Mouse (Mus musculus) heart, embryonic 14.5 days (tissue): ENCODE results near the gene Kbtbd2. TPM values are rescaled to one million over a fixed set of nuclear protein-coding genes. Genes with fewer than 3 reads are reported as not detected.

Experiments used
- ATAC-seq: fragments of 200-750 bp; cut with Nextera tagmentation; 2 replicates; pipeline ENCODE4 v1.8.0; 2017; ENCODE audit warnings: low read depth, moderate TSS enrichment; ENCODE audit not compliant: insufficient number of reproducible peaks, insufficient read depth, low FRiP score
- H3K27ac ChIP-seq, 2 experiments: fragments of 200-500 bp in 1 of 2; fragments of 300-500 bp in 1 of 2; sonication (generic) in 1 of 2; replicated peaks in 1 of 2; 2 replicates each; pipeline ENCODE4 v1.5.1; 2012 to 2014; ENCODE audit warnings: low read depth in 2 of 2, low read length in 2 of 2, control low read depth in 1 of 2, mild to moderate bottlenecking in 1 of 2, mixed read lengths in 1 of 2; ENCODE audit not compliant: control insufficient read depth in 1 of 2, insufficient read depth in 1 of 2
- H3K27me3 ChIP-seq: fragments of 300-500 bp; sonication (generic); 2 replicates; pipeline ENCODE4 v1.6.1; 2014; ENCODE audit warnings: mild to moderate bottlenecking, low read length, control low read depth; ENCODE audit not compliant: control insufficient read depth, insufficient read depth
- H3K36me3 ChIP-seq: fragments of 300-500 bp; sonication (generic); 2 replicates; pipeline ENCODE4 v1.6.1; 2014; ENCODE audit warnings: mild to moderate bottlenecking, control low read depth, low read length, mixed read lengths; ENCODE audit not compliant: control insufficient read depth, insufficient read depth
- H3K4me1 ChIP-seq, 2 experiments: fragments of 200-500 bp in 1 of 2; fragments of 300-500 bp in 1 of 2; sonication (generic) in 1 of 2; 2 replicates each; pipeline ENCODE4 v1.6.1; 2012 to 2014; ENCODE audit warnings: low read length in 2 of 2, control low read depth in 1 of 2, mixed read lengths in 1 of 2; ENCODE audit not compliant: control insufficient read depth in 2 of 2, insufficient read depth in 2 of 2
- H3K4me2 ChIP-seq: fragments of 300-500 bp; sonication (generic); 2 replicates; pipeline ENCODE4 v1.6.1; 2014; ENCODE audit warnings: mild to moderate bottlenecking, low read length
- H3K4me3 ChIP-seq, 2 experiments: fragments of 200-500 bp in 1 of 2; fragments of 300-500 bp in 1 of 2; sonication (generic) in 1 of 2; 2 replicates each; pipeline ENCODE4 v1.5.1; 2012 to 2014; ENCODE audit warnings: low read length in 2 of 2, mild to moderate bottlenecking in 2 of 2, control low read depth in 1 of 2, low read depth in 1 of 2, moderate library complexity in 1 of 2; ENCODE audit not compliant: control insufficient read depth in 1 of 2, insufficient read depth in 1 of 2
- H3K9ac ChIP-seq: fragments of 300-500 bp; sonication (generic); 2 replicates; pipeline ENCODE4 v1.6.1; 2014; ENCODE audit warnings: mild to moderate bottlenecking, low read length
- H3K9me3 ChIP-seq: fragments of 300-500 bp; sonication (generic); 2 replicates; pipeline ENCODE4 v1.6.1; 2016; ENCODE audit warnings: low read length, control low read depth; ENCODE audit not compliant: control insufficient read depth
- WGBS: fragments of 180-500 bp; shearing (Covaris S2); extraction: QIAGEN DNeasy Blood & Tissue Kit; methylation state at CpG from one replicate; pipeline ENCODE4 v1.1.7; 2014; 5-methylcytosine and 5-hydroxymethylcytosine counted together
- polyA plus RNA-seq: library from polyadenylated mRNA; unstranded; fragments of >200 nt; fragmentation: Nextera tagmentation; extraction: Ambion mirVana; gene quantifications from 2 replicates; pipeline ENCODE4 v1.2.1, GENCODE M21; 2014

Kbtbd2 gene
- polyA plus RNA-seq, 1 experiment from 2014 or later, result 36.3 TPM

GRCm38 (mm10) chr6:56808656-56809055 lies 11.0 kb upstream of the Kbtbd2 start:
- ATAC-seq, result peak; percentile 50; the same call in 1 of the 2 replicates
- no peaks in the 10 kb centered on the region for H3K9me3 ChIP-seq
- peaks cover 5% of the 10 kb centered on the region; the same call in 1 of the 2 replicates for H3K27me3 ChIP-seq
- no peak overlapping the region for H3K4me3 ChIP-seq
- no peaks in the 10 kb centered on the region for H3K36me3 ChIP-seq
- 13% methylated on average over 3 of the region's 3 CpGs for WGBS
- H3K27ac ChIP-seq, result no peak overlapping the region
- no peak overlapping the region for H3K4me2 ChIP-seq
- H3K9ac ChIP-seq, result no peak overlapping the region
- H3K4me1 ChIP-seq, result no peaks in the 10 kb centered on the region

- Histone ChIP-seq H3K9me3 (no peaks in the 10 kb centered on the region), H3K4me3 (no peak overlapping the region), H3K27me3 (peaks cover 5% of the 10 kb centered on the region; the same call in 1 of the 2 replicates), H3K4me2 (no peak overlapping the region), H3K36me3 (no peaks in the 10 kb centered on the region), H3K27ac (no peak overlapping the region), H3K9ac (no peak overlapping the region), H3K4me1 (no peaks in the 10 kb centered on the region)
- ATAC-seq, result no peak
- 61% methylated on average over 2 of the region's 2 CpGs for WGBS
Measured at GRCm38 (mm10) chr6:56806195-56806594, 8.6 kb upstream of the Kbtbd2 start.

DNA sequence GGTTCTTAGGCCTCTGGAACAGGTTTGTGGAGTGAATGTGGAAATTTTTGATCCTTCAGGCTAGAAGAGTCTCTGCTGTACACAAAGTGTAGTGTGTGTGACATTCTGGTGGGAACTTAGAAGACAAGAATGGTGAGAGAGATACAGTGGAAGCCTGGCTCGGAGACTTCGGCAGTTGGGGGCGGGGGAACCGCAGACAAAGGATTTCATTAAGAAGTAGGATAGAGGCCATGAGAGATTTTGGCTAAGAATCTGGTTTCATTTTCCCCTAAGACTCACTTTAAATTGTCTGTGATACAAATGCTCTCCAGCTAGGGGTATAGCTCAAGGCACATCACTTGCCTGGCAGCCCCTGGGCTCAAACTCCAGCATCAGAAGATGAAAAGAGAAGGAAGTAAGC lies 7.4 kb upstream of the Kbtbd2 start:
- ATAC-seq, result no peak
- H3K9me3 ChIP-seq, result no peaks in the 10 kb centered on the region
- no peak overlapping the region for H3K9ac ChIP-seq
- 89% methylated on average over 4 of the region's 4 CpGs for WGBS
- no peak overlapping the region for H3K4me2 ChIP-seq
- H3K27ac ChIP-seq, result no peak overlapping the region
- no peaks in the 10 kb centered on the region for H3K36me3 ChIP-seq
- no peak overlapping the region for H3K4me3 ChIP-seq
- peaks cover 5% of the 10 kb centered on the region; the same call in 1 of the 2 replicates for H3K27me3 ChIP-seq
- no peaks in the 10 kb centered on the region for H3K4me1 ChIP-seq

DNA sequence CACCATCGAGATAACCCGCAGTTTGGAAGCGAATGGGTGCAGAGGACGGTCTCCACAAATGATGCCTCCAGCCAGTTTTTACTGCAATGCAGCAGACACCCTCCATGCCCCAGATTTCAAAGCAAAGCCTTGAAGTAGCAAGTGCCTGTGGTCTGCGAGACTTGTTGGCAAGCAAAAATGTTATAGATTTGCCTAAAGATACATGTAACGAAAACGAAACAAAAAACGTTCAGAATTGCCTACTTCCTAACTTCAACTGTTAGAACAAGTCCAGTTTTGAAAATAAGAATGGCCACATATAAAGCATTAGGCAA lies 496 bp upstream of the Kbtbd2 start:
- peak overlapping the region; percentile 96 to 99 for H3K27ac ChIP-seq
- H3K4me1 ChIP-seq, result peaks cover 2 to 25% of the 10 kb centered on the region in 2 experiments; a peak in 2 of 4 replicates
- H3K4me2 ChIP-seq, result peak overlapping the region; percentile 92
- ATAC-seq, result no peak
- H3K9me3 ChIP-seq, result no peaks in the 10 kb centered on the region
- 10% methylated on average over 8 of the region's 8 CpGs for WGBS
- peak overlapping the region; percentile 76 to 78 for H3K4me3 ChIP-seq
- no peaks in the 10 kb centered on the region for H3K27me3 ChIP-seq
- H3K9ac ChIP-seq, result peak overlapping the region; percentile 96
- no peaks in the 10 kb centered on the region for H3K36me3 ChIP-seq

DNA sequence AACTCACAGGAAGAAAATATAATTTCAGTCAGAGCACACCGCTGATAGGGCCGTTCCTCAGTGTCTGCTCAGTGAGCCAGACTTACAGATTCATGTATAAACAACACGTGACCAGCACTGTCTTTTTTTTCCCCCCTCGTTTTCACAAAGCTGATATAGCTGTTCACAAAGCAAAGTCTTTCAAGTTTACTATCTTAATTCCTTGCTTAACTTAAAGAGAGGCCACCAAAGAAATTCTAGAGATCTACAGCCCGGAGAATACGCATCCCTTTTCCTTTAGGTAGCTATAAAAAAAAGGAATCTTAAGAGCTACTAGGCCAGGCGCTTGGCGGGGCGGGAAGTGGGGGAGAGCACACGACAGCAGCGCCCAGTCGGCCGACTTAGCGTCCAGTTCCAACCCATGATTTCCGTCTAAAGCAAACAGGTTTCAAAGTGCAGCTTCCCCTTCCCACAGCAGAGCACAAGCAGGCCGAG lies 908 bp downstream of the Kbtbd2 start:
- H3K27ac ChIP-seq, result peak overlapping the region; percentile 96 to 99
- peak overlapping the region; percentile 76 to 78 for H3K4me3 ChIP-seq
- H3K9me3 ChIP-seq, result no peaks in the 10 kb centered on the region
- peaks cover 2 to 27% of the 10 kb centered on the region in 2 experiments; a peak in 2 of 4 replicates for H3K4me1 ChIP-seq
- H3K36me3 ChIP-seq, result no peaks in the 10 kb centered on the region
- H3K27me3 ChIP-seq, result no peaks in the 10 kb centered on the region
- peak; percentile 31; the same call in 1 of the 2 replicates for ATAC-seq
- peak overlapping the region; percentile 92 for H3K4me2 ChIP-seq
- H3K9ac ChIP-seq, result peak overlapping the region; percentile 96
- WGBS, result under 1% methylated on average over 16 of the region's 16 CpGs

DNA sequence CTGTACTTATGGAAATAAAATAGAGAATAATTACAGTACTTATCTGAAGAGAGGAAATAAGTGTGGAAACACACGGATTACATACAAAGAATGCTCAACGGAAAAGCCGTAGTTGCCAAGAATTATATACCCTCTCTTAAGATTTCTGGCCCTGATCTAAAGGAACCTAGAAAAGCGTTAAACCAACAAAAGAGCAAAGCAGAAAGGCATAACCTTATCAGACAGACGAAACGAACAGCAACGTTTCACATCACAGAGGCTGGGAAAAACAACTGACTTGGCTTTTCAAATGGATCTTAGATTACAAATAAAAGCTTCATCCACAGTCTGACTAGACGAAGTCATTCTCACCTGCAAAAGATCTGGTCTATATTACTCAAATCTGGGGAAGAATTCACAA lies 1.4 kb downstream of the Kbtbd2 start:
- peaks cover 2 to 27% of the 10 kb centered on the region in 2 experiments; a peak in 2 of 4 replicates for H3K4me1 ChIP-seq
- ATAC-seq, result no peak
- WGBS, result 5% methylated on average over 8 of the region's 8 CpGs
- peak overlapping the region; percentile 76 to 78; a peak in 3 of 4 replicates for H3K4me3 ChIP-seq
- no peaks in the 10 kb centered on the region for H3K9me3 ChIP-seq
- H3K36me3 ChIP-seq, result no peaks in the 10 kb centered on the region
- no peaks in the 10 kb centered on the region for H3K27me3 ChIP-seq
- H3K27ac ChIP-seq, result peak overlapping the region; percentile 96 to 99
- peak overlapping the region; percentile 96 for H3K9ac ChIP-seq
- H3K4me2 ChIP-seq, result peak overlapping the region; percentile 92

- Histone ChIP-seq H3K4me2 (peak overlapping the region; percentile 92), H3K9ac (no peak overlapping the region), H3K27ac (no peak overlapping the region), H3K27me3 (no peaks in the 10 kb centered on the region), H3K9me3 (no peaks in the 10 kb centered on the region), H3K36me3 (no peaks in the 10 kb centered on the region), H3K4me3 (no peak overlapping the region), H3K4me1 (peaks cover 2 to 30% of the 10 kb centered on the region in 2 experiments; a peak in 2 of 4 replicates)
- WGBS, result 85% methylated on average over 5 of the region's 5 CpGs
- no peak for ATAC-seq
Measured at GRCm38 (mm10) chr6:56794834-56795233, 2.8 kb downstream of the Kbtbd2 start.

DNA sequence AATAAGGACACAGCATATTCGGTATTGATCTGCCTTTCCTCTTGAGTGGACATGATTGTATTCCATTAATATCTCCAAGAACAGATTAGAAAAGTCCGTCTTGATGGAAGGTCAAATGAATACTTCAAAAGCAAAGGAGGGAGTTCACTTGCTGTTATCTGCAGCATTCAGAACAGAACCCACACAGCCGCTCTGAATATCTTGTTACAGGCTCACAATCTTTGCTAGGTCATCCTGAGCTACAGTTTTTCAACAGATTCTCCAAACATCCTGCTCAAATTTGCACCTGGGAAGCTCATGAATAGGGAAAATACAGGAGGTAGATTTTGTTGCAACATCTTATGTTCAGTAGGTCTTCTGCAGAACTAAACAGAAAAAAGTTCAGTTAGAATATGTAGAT lies 8.3 kb downstream of the Kbtbd2 start:
- no peak overlapping the region for H3K4me3 ChIP-seq
- no peak overlapping the region for H3K9ac ChIP-seq
- no peaks in the 10 kb centered on the region for H3K27me3 ChIP-seq
- 19% methylated on average over 3 of the region's 3 CpGs for WGBS
- H3K4me1 ChIP-seq, result peaks cover 2 to 19% of the 10 kb centered on the region in 2 experiments; a peak in 3 of 4 replicates
- H3K27ac ChIP-seq, result no peak overlapping the region
- no peak for ATAC-seq
- H3K9me3 ChIP-seq, result no peaks in the 10 kb centered on the region
- H3K36me3 ChIP-seq, result peaks cover 41% of the 10 kb centered on the region
- H3K4me2 ChIP-seq, result no peak overlapping the region
